Mouse (Mus musculus) megakaryocyte, embryonic 14.5 days (primary cell): ENCODE results near the gene Wdr13. TPM values are rescaled to one million over a fixed set of nuclear protein-coding genes. Genes with fewer than 3 reads are reported as not detected.
A peak's percentile ranks its signal among the peaks of the same experiment; 100 is the strongest.
"Not testable (repeated sequence)": the region's sequence is repeated elsewhere in the genome, so short reads cannot be mapped to it uniquely, and the experiment has no call there.

Source experiments
- H3K27me3 ChIP-seq: replicated peaks from 2 replicates; pipeline ENCODE3; 2012; ENCODE audit warnings: inconsistent platforms
- H3K36me3 ChIP-seq: replicated peaks from 2 replicates; pipeline ENCODE3; 2012; ENCODE audit warnings: low read length, inconsistent platforms, mixed read lengths
- H3K4me1 ChIP-seq: 2 replicates; pipeline ENCODE4 v1.6.1; 2012; ENCODE audit warnings: inconsistent platforms
- H3K4me3 ChIP-seq: replicated peaks from 2 replicates; pipeline ENCODE3; 2012; ENCODE audit warnings: moderate library complexity, mild to moderate bottlenecking, inconsistent platforms
- H3K9me3 ChIP-seq: 2 replicates; pipeline ENCODE4 v1.6.1; 2012; ENCODE audit warnings: inconsistent platforms
- FLI1 ChIP-seq: IDR thresholded peaks from 2 replicates; pipeline ENCODE4 v1.6.1; 2012; ENCODE audit warnings: low read length, inconsistent platforms, mixed read lengths
- GATA1 ChIP-seq: IDR thresholded peaks from 3 replicates; pipeline ENCODE4 v1.6.1; 2012; ENCODE audit warnings: mixed read lengths, low read length, inconsistent platforms, borderline replicate concordance
- polyA plus RNA-seq: library from polyadenylated mRNA; stranded (reverse); fragments of >175 nt; gene quantifications from 2 replicates; pipeline ENCODE4 v1.2.3, GENCODE M21; 2012; ENCODE audit warnings: low replicate concordance; ENCODE audit not compliant: insufficient read depth

The Wdr13 gene
- polyA plus RNA-seq, 1 experiment = 23.4 TPM

- peaks cover 4% of the 10 kb centered on the region; the same call in 1 of the 2 replicates for H3K9me3 ChIP-seq
- H3K36me3 ChIP-seq = peaks cover 20% of the 10 kb centered on the region
- no peak overlapping the region for H3K4me3 ChIP-seq
- TF ChIP-seq FLI1 (no peak), GATA1 (no peak)
- H3K27me3 ChIP-seq = no peaks in the 10 kb centered on the region
- H3K4me1 ChIP-seq = peaks cover 19% of the 10 kb centered on the region
Measured at GRCm38 (mm10) chrX:8117264-8117663, 15.4 kb downstream of the Wdr13 start.

- H3K9me3 ChIP-seq = peaks cover 4% of the 10 kb centered on the region; the same call in 1 of the 2 replicates
- TF ChIP-seq FLI1 = no peak
- TF ChIP-seq GATA1 = no peak
- peaks cover 19% of the 10 kb centered on the region for H3K4me1 ChIP-seq
- no peak overlapping the region for H3K4me3 ChIP-seq
- H3K36me3 ChIP-seq = peaks cover 11% of the 10 kb centered on the region
- no peaks in the 10 kb centered on the region for H3K27me3 ChIP-seq
Measured at GRCm38 (mm10) chrX:8115275-8115674, 17.4 kb downstream of the Wdr13 start.

GRCm38 (mm10) chrX:8105019-8105418, 27.7 kb downstream of the Wdr13 start:
- TF ChIP-seq GATA1 = no peak
- H3K36me3 ChIP-seq = no peaks in the 10 kb centered on the region
- H3K27me3 ChIP-seq = no peaks in the 10 kb centered on the region
- no peaks in the 10 kb centered on the region for H3K9me3 ChIP-seq
- H3K4me3 ChIP-seq = no peak overlapping the region
- peaks cover 52% of the 10 kb centered on the region for H3K4me1 ChIP-seq

GRCm38 (mm10) chrX:8102213-8102668, 30.5 kb downstream of the Wdr13 start:
- Histone ChIP-seq H3K27me3 (no peaks in the 10 kb centered on the region), H3K36me3 (no peaks in the 10 kb centered on the region), H3K4me3 (peak overlapping the region; percentile 71), H3K4me1 (peaks cover 52% of the 10 kb centered on the region), H3K9me3 (no peaks in the 10 kb centered on the region)
- TF ChIP-seq GATA1 = peak; percentile 18; the same call in 1 of the 3 replicates
- TF ChIP-seq FLI1 = no peak

- no peaks in the 10 kb centered on the region for H3K9me3 ChIP-seq
- no peak for TF ChIP-seq FLI1
Measured at GRCm38 (mm10) chrX:8101017-8101416, 31.7 kb downstream of the Wdr13 start.

GRCm38 (mm10) chrX:8099435-8099834, 33.3 kb downstream of the Wdr13 start:
- Histone ChIP-seq H3K27me3 (no peaks in the 10 kb centered on the region), H3K4me1 (peaks cover 31% of the 10 kb centered on the region), H3K4me3 (no peak overlapping the region), H3K9me3 (no peaks in the 10 kb centered on the region), H3K36me3 (no peaks in the 10 kb centered on the region)
- TF ChIP-seq FLI1 (no peak), GATA1 (no peak)

More at GRCm38 (mm10) chrX:8101017-8101416, 31.7 kb downstream of the Wdr13 start:
- Histone ChIP-seq H3K4me3 (no peak overlapping the region), H3K4me1 (peaks cover 42% of the 10 kb centered on the region), H3K27me3 (no peaks in the 10 kb centered on the region), H3K36me3 (no peaks in the 10 kb centered on the region)

GRCm38 (mm10) chrX:8096787-8097242, 35.9 kb downstream of the Wdr13 start:
- Histone ChIP-seq H3K4me1 (peaks cover 25% of the 10 kb centered on the region), H3K9me3 (no peaks in the 10 kb centered on the region), H3K27me3 (no peaks in the 10 kb centered on the region), H3K36me3 (no peaks in the 10 kb centered on the region), H3K4me3 (peak overlapping the region; percentile 88)
- TF ChIP-seq FLI1 = no peak
- TF ChIP-seq GATA1 = no peak

GRCm38 (mm10) chrX:8096068-8096786, 36.5 kb downstream of the Wdr13 start:
- not testable (repeated sequence) for H3K27me3 ChIP-seq, H3K36me3 ChIP-seq, H3K9me3 ChIP-seq
- Histone ChIP-seq H3K4me1 (peaks cover 22% of the 10 kb centered on the region), H3K4me3 (peak overlapping the region; percentile 89)

GRCm38 (mm10) chrX:8095546-8095945, 37.1 kb downstream of the Wdr13 start:
- no peak for TF ChIP-seq GATA1
- no peak for TF ChIP-seq FLI1
- no peaks in the 10 kb centered on the region for H3K36me3 ChIP-seq

GRCm38 (mm10) chrX:8090954-8091347, 41.7 kb downstream of the Wdr13 start:
- Histone ChIP-seq H3K36me3 (peaks cover 31% of the 10 kb centered on the region), H3K4me1 (peaks cover 33% of the 10 kb centered on the region), H3K4me3 (peak overlapping the region; percentile 93)
- not testable (repeated sequence) for H3K9me3 ChIP-seq, H3K27me3 ChIP-seq

More at GRCm38 (mm10) chrX:8095546-8095945, 37.1 kb downstream of the Wdr13 start:
- Histone ChIP-seq H3K9me3 (no peaks in the 10 kb centered on the region), H3K4me1 (peaks cover 18% of the 10 kb centered on the region), H3K27me3 (no peaks in the 10 kb centered on the region), H3K4me3 (peak overlapping the region; percentile 89)
